Mouse (Mus musculus) neural tube, postnatal 0 days (tissue): ENCODE results near the gene Hist1h1e. TPM values are rescaled to one million over a fixed set of nuclear protein-coding genes. Genes with fewer than 3 reads are reported as not detected.

Experiments
- microRNA-seq: library from miRNA; unstranded; fragments of <30 nt; microRNA quantifications from one replicate; pipeline ENCODE4, GENCODE M21; 2016
- polyA plus RNA-seq: library from polyadenylated mRNA; unstranded; fragments of >200 nt; fragmentation: Nextera tagmentation; extraction: Ambion mirVana; gene quantifications from 2 replicates; pipeline ENCODE4 v1.2.1, GENCODE M21; 2015

Gene Hist1h1e
- polyA plus RNA-seq: 7.7 and 9.3 TPM in 2 replicates

GRCm38 (mm10) chr13:23622175-23622671 is at the start of gene Hist1h1e:
Gene Hist1h1e (minus strand): TSS chr13:23622558.

DNA sequence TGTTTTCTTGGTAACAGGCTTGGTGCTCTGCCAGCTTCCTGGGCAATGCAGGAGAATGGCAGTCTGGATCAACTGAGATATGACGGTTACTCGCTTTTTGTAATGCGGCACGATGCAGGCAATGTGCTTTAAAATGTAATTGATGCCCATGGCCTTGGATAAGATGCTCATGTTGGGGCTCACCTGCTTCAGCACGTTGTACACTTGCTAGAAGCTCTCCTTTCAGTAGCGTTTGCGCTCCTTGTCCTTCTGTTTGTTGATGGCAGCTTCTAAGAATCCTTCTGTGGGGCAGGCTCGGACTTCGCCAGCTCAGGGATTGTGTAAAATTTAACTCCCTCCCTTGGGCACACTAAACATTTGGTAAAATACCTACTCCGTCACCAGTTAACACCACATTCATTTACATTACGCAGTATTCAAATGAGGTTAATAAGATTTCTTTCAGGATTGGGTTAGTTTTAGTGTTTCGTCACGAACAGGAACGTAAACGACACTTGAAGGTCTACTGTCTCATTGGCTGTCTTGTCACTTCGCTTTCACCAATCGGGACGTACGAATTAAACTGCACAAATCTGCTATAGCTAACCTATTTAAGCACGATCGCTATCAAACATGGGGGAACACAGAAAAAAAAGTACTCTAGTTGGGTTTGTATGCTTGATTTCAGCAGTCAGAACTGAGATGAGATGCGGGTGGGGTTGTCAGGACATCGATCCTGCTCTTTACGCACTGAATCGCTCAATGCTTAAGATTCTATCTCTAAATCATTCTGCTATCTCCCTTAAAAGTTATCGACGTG is 1.4 kb downstream of the Hist1h1e start, which contains the start of gene Hist1h2be:
Hist1h2be (minus strand) TSS at position 392 of the 799 bp plus-strand sequence.

GRCm38 (mm10) chr13:23581408-23582218 is 40.7 kb downstream of the Hist1h1e start, which contains the start of gene Hist1h4d:
Gene Hist1h4d (plus strand): TSS chr13:23581598.

DNA sequence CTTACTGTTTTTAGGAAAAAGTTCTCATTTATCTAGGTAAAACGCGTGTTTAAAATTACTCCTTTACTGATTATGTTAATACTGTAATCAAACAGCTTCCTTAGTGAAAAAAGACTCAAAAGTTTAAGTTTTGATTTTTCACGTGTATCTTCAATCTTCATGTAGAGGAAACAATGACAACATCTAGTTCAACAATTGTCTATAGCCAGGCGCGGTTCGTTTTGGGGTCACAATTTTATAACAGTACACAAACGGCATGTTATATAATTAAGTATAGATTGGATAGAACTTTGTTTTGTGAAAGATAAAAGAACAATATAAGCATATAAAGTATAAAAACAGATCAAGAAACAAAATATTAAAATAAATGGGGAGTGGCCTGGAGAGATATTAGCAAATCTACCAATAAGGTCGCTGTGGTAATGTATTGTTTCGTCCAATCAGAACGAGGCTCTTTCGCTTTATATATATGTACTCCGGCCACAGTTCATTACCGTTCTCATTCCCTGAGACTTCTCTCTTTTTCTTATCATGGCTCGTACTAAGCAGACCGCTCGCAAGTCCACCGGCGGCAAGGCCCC is 47.0 kb downstream of the Hist1h1e start, which contains the start of gene Hist1h3d:
Hist1h3d (plus strand) TSS at position 493 of the 581 bp plus-strand sequence.

DNA sequence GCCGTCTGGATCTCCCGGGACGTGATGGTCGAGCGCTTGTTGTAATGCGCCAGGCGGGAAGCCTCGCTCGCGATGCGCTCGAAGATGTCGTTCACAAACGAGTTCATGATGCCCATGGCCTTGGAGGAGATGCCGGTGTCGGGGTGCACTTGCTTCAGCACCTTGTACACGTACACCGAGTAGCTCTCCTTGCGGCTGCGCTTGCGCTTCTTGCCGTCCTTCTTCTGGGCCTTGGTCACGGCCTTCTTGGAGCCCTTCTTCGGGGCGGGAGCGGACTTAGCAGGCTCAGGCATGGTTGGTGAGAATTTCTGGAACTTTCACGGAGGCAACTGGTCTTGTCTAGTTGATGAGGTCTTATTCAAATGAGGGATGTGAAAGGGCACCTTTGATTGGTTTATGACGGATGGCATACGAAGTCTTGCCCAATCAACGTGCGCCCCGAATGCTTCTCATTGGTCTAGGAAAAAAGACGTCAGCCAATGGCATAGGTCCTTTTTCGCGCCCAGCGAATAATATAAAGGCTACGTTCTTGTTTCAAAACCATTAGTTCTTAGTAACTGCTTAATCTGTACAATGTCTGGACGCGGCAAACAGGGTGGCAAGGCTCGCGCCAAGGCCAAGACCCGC is 48.3 kb downstream of the Hist1h1e start, which contains the start of the genes Hist1h2bf and Hist1h2ad:
Hist1h2bf (minus strand) TSS at position 299 of the 627 bp plus-strand sequence.
Hist1h2ad (plus strand) TSS at position 484 of the 627 bp plus-strand sequence.

DNA sequence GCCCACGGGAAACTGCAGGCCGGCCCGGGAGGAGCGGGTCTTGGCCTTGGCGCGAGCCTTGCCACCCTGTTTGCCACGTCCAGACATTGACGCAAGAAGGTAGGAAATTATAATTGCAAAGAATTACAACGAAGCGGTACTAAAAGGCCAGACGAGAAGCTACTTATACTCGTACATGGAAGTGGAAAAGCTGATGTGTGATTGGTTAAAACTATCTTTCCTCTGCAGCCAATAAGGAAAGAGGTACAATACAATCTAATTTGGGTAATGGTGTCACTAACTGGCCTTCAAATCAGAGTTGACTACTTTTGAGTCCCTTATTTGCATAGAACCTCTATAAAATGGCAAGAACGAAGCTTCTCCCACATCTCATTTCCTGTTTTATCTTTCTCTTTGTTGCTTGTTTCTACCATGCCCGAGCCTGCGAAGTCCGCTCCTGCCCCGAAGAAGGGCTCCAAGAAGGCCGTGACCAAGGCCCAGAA is 51.3 kb downstream of the Hist1h1e start, which contains the start of the genes Hist1h2ae and Hist1h2bg:
Hist1h2ae (minus strand) TSS at position 199 of the 482 bp plus-strand sequence.
Hist1h2bg (plus strand) TSS at position 375 of the 482 bp plus-strand sequence.

Small RNA genes within 50 kb of the gene (microRNA-seq; reads per million reads assigned to microRNA genes)
- gene Gm44359 (not detected), gene Gm44394 (not detected)

Other genes starting within 250 kb of the Hist1h1e start
- 7.2 and 8.3 TPM in 2 replicates for gene Abt1, start 198.7 kb downstream of the Hist1h1e start, polyA plus RNA-seq
- 0.11 and 0.19 TPM in 2 replicates for gene Btn1a1, start 156.7 kb downstream of the Hist1h1e start, polyA plus RNA-seq
- 0.09 TPM in 1 of 2 replicates, not detected in the other for gene Btn2a2, start 133.7 kb downstream of the Hist1h1e start, polyA plus RNA-seq
- gene Hist1h4h, start 91.5 kb downstream of the Hist1h1e start, polyA plus RNA-seq: 0.92 and 4.6 TPM in 2 replicates
- 1.7 TPM in 1 of 2 replicates, not detected in the other for gene Hist1h2af, start 88.7 kb downstream of the Hist1h1e start, polyA plus RNA-seq
- gene Hist1h3g, start 87.1 kb downstream of the Hist1h1e start, polyA plus RNA-seq: 1.3 TPM in 1 of 2 replicates, not detected in the other
- gene Hist1h2bh, start 79.2 kb downstream of the Hist1h1e start, polyA plus RNA-seq: 0.09 and 0.36 TPM in 2 replicates
- gene Hist1h3f, start 78.5 kb downstream of the Hist1h1e start, polyA plus RNA-seq: 0.21 TPM in 1 of 2 replicates, not detected in the other
- gene Hist1h4f, start 70.9 kb downstream of the Hist1h1e start, polyA plus RNA-seq: not detected in 2 replicates
- gene Hist1h1d, start 69.3 kb downstream of the Hist1h1e start, polyA plus RNA-seq: 0.09 and 0.13 TPM in 2 replicates
- 1.5 and 2.0 TPM in 2 replicates for gene Hist1h3e, start 60.2 kb downstream of the Hist1h1e start, polyA plus RNA-seq
- 7.7 and 9.3 TPM in 2 replicates for gene Hist1h2ae, start 51.3 kb downstream of the Hist1h1e start, polyA plus RNA-seq
- gene Hist1h2bg, start 51.2 kb downstream of the Hist1h1e start, polyA plus RNA-seq: 1.5 and 3.0 TPM in 2 replicates
- 0.65 TPM in 1 of 2 replicates, not detected in the other for gene Hist1h2bf, start 48.4 kb downstream of the Hist1h1e start, polyA plus RNA-seq
- not detected in 2 replicates for gene Hist1h2ad, start 48.2 kb downstream of the Hist1h1e start, polyA plus RNA-seq
- gene Hist1h3d, start 46.8 kb downstream of the Hist1h1e start, polyA plus RNA-seq: 0.58 and 0.66 TPM in 2 replicates
- gene Hist1h4d, start 41.0 kb downstream of the Hist1h1e start, polyA plus RNA-seq: 25.2 and 28.2 TPM in 2 replicates
- gene Hist1h2be, start 1.4 kb downstream of the Hist1h1e start, polyA plus RNA-seq: 0.80 and 0.89 TPM in 2 replicates
- 0.19 and 0.41 TPM in 2 replicates for gene Hist1h2ac, start 61.4 kb upstream of the Hist1h1e start, polyA plus RNA-seq
- 37.8 and 45.4 TPM in 2 replicates for gene Hist1h2bc, start 61.6 kb upstream of the Hist1h1e start, polyA plus RNA-seq
- gene Hist1h1t, start 73.3 kb upstream of the Hist1h1e start, polyA plus RNA-seq: not detected in 2 replicates
- 2.4 and 3.7 TPM in 2 replicates for gene Hist1h4c, start 75.9 kb upstream of the Hist1h1e start, polyA plus RNA-seq
- 6.6 and 7.2 TPM in 2 replicates for gene Hfe, start 88.3 kb upstream of the Hist1h1e start, polyA plus RNA-seq
- 16.4 and 22.5 TPM in 2 replicates for gene Hist1h1c, start 116.2 kb upstream of the Hist1h1e start, polyA plus RNA-seq
- not detected in 2 replicates for gene Hist1h3c, start 123.0 kb upstream of the Hist1h1e start, polyA plus RNA-seq
- 0.62 TPM in 1 of 2 replicates, not detected in the other for gene Hist1h2bb, start 124.2 kb upstream of the Hist1h1e start, polyA plus RNA-seq
- 2.7 and 4.7 TPM in 2 replicates for gene Hist1h2ab, start 128.6 kb upstream of the Hist1h1e start, polyA plus RNA-seq
- 0.58 TPM in 1 of 2 replicates, not detected in the other for gene Hist1h3b, start 129.7 kb upstream of the Hist1h1e start, polyA plus RNA-seq
- 1.2 TPM in 1 of 2 replicates, not detected in the other for gene Hist1h4b, start 134.5 kb upstream of the Hist1h1e start, polyA plus RNA-seq
- gene Hist1h4a, start 138.7 kb upstream of the Hist1h1e start, polyA plus RNA-seq: 0.54 TPM in 1 of 2 replicates, not detected in the other
- 0.66 and 0.94 TPM in 2 replicates for gene Hist1h3a, start 139.8 kb upstream of the Hist1h1e start, polyA plus RNA-seq
- gene Hist1h1a, start 141.1 kb upstream of the Hist1h1e start, polyA plus RNA-seq: 0.50 and 0.66 TPM in 2 replicates
- not detected in 2 replicates for gene Trim38, start 147.4 kb upstream of the Hist1h1e start, polyA plus RNA-seq
- not detected in 2 replicates for gene Slc17a2, start 184.4 kb upstream of the Hist1h1e start, polyA plus RNA-seq
- gene Slc17a3, start 216.9 kb upstream of the Hist1h1e start, polyA plus RNA-seq: not detected in 2 replicates
- not detected in 2 replicates for gene Slc17a1, start 245.2 kb upstream of the Hist1h1e start, polyA plus RNA-seq